Mouse (Mus musculus): ENCODE results near the gene Tm6sf2.

Tm6sf2 gene

GRCm38 (mm10) chr8:70089296-70089960, 16.7 kb downstream of the Tm6sf2 start:
- DNase-seq (ENCODE audit: low read depth, low spot score), result no peak

GRCm38 (mm10) chr8:70092786-70093185, 20.1 kb downstream of the Tm6sf2 start:
- peak; percentile 54 for DNase-seq (ENCODE audit: low read depth, low spot score)

GRCm38 (mm10) chr8:70099276-70099675, 26.6 kb downstream of the Tm6sf2 start:
- DNase-seq (ENCODE audit: low read depth, low spot score), result no peak

GRCm38 (mm10) chr8:70100241-70100640, 27.5 kb downstream of the Tm6sf2 start:
- DNase-seq (ENCODE audit: low read depth, low spot score), result no peak

- DNase-seq (ENCODE audit: low read depth, low spot score), result peak; percentile 58
Observed at GRCm38 (mm10) chr8:70104506-70104905, 31.8 kb downstream of the Tm6sf2 start.

GRCm38 (mm10) chr8:70104922-70105321, 32.2 kb downstream of the Tm6sf2 start:
- DNase-seq (ENCODE audit: low read depth, low spot score), result no peak

- no peak for DNase-seq (ENCODE audit: low read depth, low spot score)
Observed at GRCm38 (mm10) chr8:70110451-70110850, 37.7 kb downstream of the Tm6sf2 start.

- DNase-seq (ENCODE audit: low read depth, low spot score), result no peak
Observed at GRCm38 (mm10) chr8:70111192-70111795, 38.6 kb downstream of the Tm6sf2 start.

- no peak for DNase-seq (ENCODE audit: low read depth, low spot score)
Observed at GRCm38 (mm10) chr8:70112401-70113016, 39.8 kb downstream of the Tm6sf2 start.

- DNase-seq (ENCODE audit: low read depth, low spot score), result no peak
Observed at GRCm38 (mm10) chr8:70114488-70114887, 41.8 kb downstream of the Tm6sf2 start.

GRCm38 (mm10) chr8:70114892-70115291, 42.2 kb downstream of the Tm6sf2 start:
- DNase-seq (ENCODE audit: low read depth, low spot score), result no peak

GRCm38 (mm10) chr8:70117611-70118010, 44.9 kb downstream of the Tm6sf2 start:
- DNase-seq (ENCODE audit: low read depth, low spot score), result peak; percentile 72

GRCm38 (mm10) chr8:70118726-70119700, 46.3 kb downstream of the Tm6sf2 start:
- no peak for DNase-seq (ENCODE audit: low read depth, low spot score)

GRCm38 (mm10) chr8:70120667-70121066, 47.9 kb downstream of the Tm6sf2 start, which contains the start of gene Ncan:
Gene Ncan, minus strand, starts transcription at chr8:70120873.
- no peak for DNase-seq (ENCODE audit: low read depth, low spot score)

- peak; percentile 63 for DNase-seq (ENCODE audit: low read depth, low spot score)
Observed at GRCm38 (mm10) chr8:70122863-70123262, 50.1 kb downstream of the Tm6sf2 start.

GRCm38 (mm10) chr8:70124992-70125391, 52.3 kb downstream of the Tm6sf2 start:
- DNase-seq (ENCODE audit: low read depth, low spot score), result no peak

- DNase-seq (ENCODE audit: low read depth, low spot score), result peak; percentile 50
Observed at GRCm38 (mm10) chr8:70128435-70128834, 55.7 kb downstream of the Tm6sf2 start.

- DNase-seq (ENCODE audit: low read depth, low spot score), result peak; percentile 64
Observed at GRCm38 (mm10) chr8:70129309-70129952, 56.7 kb downstream of the Tm6sf2 start.

Data from 3T3-L1 (cell line).